Mouse (Mus musculus) erythroblast, embryonic 14.5 days (primary cell): ENCODE results near the gene Eif4g3.

ENCODE experiments used
- GATA1 ChIP-seq: IDR thresholded peaks from 2 replicates; pipeline ENCODE4 v1.6.1; 2012; ENCODE audit warnings: low read length, inconsistent platforms, mixed read lengths
- TAL1 ChIP-seq: IDR thresholded peaks from 3 replicates; pipeline ENCODE4 v1.6.1; 2012; ENCODE audit warnings: low read length, inconsistent platforms, mixed read lengths

DNA sequence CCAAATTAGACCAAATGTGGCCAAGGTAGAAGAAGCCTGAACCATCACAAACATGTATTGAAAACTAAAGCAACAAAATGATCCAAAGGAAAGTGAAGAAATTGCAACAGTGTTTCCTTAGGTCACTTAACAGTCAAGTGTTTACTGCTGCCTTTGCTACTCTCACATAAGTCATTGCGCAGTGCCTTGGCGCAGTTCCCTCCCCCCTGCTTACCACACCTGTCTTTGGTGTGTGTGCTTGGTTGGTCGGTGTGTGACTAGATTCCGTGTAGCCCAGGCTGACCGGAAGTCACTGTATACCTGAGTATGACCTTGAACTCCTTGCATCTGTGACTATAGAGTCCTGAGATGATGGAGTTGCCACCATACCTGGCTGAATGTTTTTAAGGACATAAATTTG lies 186.6 kb downstream of the Eif4g3 start:
- TF ChIP-seq GATA1 = no peak
- TF ChIP-seq TAL1 = no peak
